Mouse (Mus musculus) G1E (cell line): ENCODE measurements around the gene Prelid3b. TPM values are rescaled to one million over a fixed set of nuclear protein-coding genes. Genes with fewer than 3 reads are reported as not detected.
A peak's percentile ranks its signal among the peaks of the same experiment; 100 is the strongest.

Source experiments
- ATAC-seq: 2 replicates; pipeline ENCODE4 v1.8.0; 2016; ENCODE audit warnings: mild to moderate bottlenecking; ENCODE audit not compliant: insufficient number of reproducible peaks, poor library complexity, low FRiP score, severe bottlenecking; ENCODE audit errors: extremely low read depth
- DNase-seq: peaks from one replicate; pipeline ENCODE4 v3.0.0; 2012; ENCODE audit warnings: low spot score
- H3K27me3 ChIP-seq: 2 replicates; pipeline ENCODE4 v1.6.1; 2012; ENCODE audit warnings: mild to moderate bottlenecking, low read length, inconsistent platforms; ENCODE audit not compliant: insufficient read depth
- H3K36me3 ChIP-seq: replicated peaks from 2 replicates; pipeline ENCODE3; 2012; ENCODE audit warnings: mild to moderate bottlenecking, inconsistent platforms
- H3K4me1 ChIP-seq: 2 replicates; pipeline ENCODE4 v1.6.1; 2012; ENCODE audit warnings: low read depth, low read length, inconsistent platforms, mixed read lengths; ENCODE audit not compliant: insufficient read depth
- H3K4me3 ChIP-seq: 2 replicates; pipeline ENCODE4 v1.5.1; 2012; ENCODE audit warnings: low read depth, mild to moderate bottlenecking, inconsistent platforms, low read length, moderate library complexity, mixed read lengths
- H3K9me3 ChIP-seq: replicated peaks from 2 replicates; pipeline ENCODE4 v1.6.1; 2012; ENCODE audit warnings: inconsistent platforms
- CTCF ChIP-seq: IDR thresholded peaks from 2 replicates; pipeline ENCODE4 v1.5.1; 2012; ENCODE audit warnings: low read depth, low read length, inconsistent platforms, mixed read lengths
- GATA1 ChIP-seq: IDR thresholded peaks from 2 replicates; pipeline ENCODE4 v1.6.1; 2012; ENCODE audit warnings: borderline replicate concordance, low read length, inconsistent platforms, mixed read lengths
- GATA2 ChIP-seq: IDR thresholded peaks from 2 replicates; pipeline ENCODE4 v1.6.1; 2012; ENCODE audit warnings: low read depth, low read length, inconsistent platforms, borderline replicate concordance
- POLR2AphosphoS5 ChIP-seq: IDR thresholded peaks from 2 replicates; pipeline ENCODE4 v1.6.1; 2012; ENCODE audit warnings: low read depth, low read length, inconsistent platforms; ENCODE audit not compliant: insufficient replicate concordance
- TAL1 ChIP-seq: conservative IDR thresholded peaks from 2 replicates; pipeline ENCODE4 v1.6.1; 2012; ENCODE audit warnings: low read depth, low read length, inconsistent platforms, mixed read lengths
- polyA plus RNA-seq: library from polyadenylated mRNA; stranded (reverse); fragments of >175 nt; gene quantifications from 2 replicates; pipeline ENCODE4 v1.2.3, GENCODE M21; 2012
- total RNA-seq, 2 experiments: library from RNA; stranded (forward) in 1 of 2; stranded (reverse) in 1 of 2; fragments of 200-1000 nt in 1 of 2; fragments of >200 nt in 1 of 2; fragmentation: Nextera tagmentation in 1 of 2; gene quantifications; 2 replicates each; pipeline ENCODE4 v1.2.3; 2014 to 2017

Prelid3b gene
- total and polyA plus RNA-seq, 3 experiments = 57.8 to 165 (median 88.7) TPM

DNA sequence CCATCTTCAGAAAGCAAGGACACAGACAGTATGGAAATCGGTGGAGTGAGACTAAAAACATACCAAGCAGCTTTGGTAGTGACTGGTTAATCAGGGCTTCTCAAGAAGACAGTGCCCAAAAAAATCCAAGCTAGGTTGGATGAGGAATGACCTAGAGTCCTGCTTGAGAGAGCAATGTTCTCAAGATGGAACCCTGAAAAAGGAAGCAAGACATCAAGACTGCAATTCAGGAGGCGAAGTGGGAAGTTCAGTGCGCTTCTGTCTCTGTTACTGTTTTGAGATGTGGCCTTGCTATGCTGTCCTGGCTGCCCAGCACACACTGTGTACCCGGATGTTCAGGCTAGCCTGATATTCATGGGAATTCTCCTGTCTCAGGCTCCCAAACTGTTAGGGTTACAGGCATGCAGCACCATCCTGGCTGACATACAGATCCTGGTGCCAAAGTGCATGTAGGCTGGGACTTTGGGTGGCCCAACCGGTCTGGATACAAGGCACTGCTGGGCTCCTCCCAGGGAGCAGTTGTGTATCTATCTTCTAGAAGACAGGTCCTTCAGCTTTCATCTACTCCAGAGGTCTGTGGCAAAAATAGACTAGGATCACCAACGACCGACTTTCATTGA is 2.0 kb downstream of the Prelid3b start:
- Histone ChIP-seq H3K4me3 (peak overlapping the region; percentile 62; the same call in 1 of the 2 replicates), H3K36me3 (peaks cover 60% of the 10 kb centered on the region), H3K4me1 (peaks cover 63% of the 10 kb centered on the region), H3K9me3 (no peaks in the 10 kb centered on the region), H3K27me3 (no peaks in the 10 kb centered on the region)
- ATAC-seq (no peak), DNase-seq (no peak)
- TF ChIP-seq TAL1 = no peak
- TF ChIP-seq POLR2AphosphoS5 = no peak
- no peak for TF ChIP-seq GATA1
- no peak for TF ChIP-seq GATA2
- no peak for TF ChIP-seq CTCF

DNA sequence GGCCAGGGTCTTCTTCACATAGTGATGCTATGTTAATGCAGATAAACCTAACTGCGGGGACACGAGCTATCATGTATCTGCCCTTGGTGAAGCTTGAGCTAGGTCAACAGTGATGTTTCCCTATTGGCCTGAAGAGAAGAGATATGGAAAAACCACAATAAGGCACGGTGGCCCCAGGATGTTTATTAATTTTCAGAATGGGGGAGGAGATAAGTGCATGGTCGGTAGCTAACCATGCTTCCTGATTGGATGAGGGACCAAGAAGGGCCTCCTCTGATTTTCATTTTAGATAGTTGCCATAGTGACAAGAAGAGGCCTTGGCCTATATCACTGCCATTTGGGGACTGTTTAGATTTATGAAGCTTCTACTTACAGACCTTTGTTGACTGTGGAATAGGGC is 2.5 kb downstream of the Prelid3b start:
- TF ChIP-seq GATA1 (no peak), TAL1 (peak; percentile 53)
- DNase-seq = peak; percentile 74
- H3K36me3 ChIP-seq = peaks cover 65% of the 10 kb centered on the region
- peak; percentile 77 for ATAC-seq
- H3K27me3 ChIP-seq = no peaks in the 10 kb centered on the region
- H3K4me1 ChIP-seq = peaks cover 66% of the 10 kb centered on the region
- peak overlapping the region; percentile 40; the same call in 1 of the 2 replicates for H3K4me3 ChIP-seq
- no peaks in the 10 kb centered on the region for H3K9me3 ChIP-seq

DNA sequence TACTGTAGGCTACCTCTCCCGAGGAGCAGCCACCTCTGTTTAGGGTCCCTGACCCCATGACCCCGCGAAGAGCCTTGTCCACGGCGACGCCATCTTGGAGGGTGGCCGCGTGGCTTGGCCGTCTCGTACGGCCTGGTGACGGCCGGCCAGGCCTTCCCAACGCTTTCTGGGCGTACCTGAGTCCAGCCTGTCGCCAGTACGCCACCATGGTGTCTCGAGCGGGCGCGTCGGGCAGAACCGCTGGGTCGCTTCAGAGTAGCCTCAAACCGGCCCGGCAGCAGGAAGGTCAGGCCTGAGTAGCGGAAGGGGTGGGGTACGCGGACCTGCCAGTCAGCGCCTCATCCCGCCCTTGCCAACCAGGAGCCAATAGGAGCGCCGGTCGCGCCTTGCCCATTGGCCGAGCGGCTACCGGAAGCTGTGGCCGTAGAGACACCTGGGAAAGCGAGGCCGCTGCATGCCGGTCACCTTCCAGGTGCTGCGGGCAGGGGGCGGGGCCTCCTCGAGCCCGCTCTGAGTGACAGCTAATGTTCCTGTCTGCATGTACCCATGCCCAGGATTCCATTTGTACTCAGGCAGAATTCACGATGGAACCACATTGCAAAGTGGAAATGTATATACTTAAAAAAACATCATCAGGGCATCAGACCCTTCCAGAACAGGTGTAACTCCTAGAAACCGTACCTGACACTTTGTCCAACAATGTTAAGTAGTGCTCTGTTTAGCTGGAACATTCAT is 8.9 kb downstream of the Prelid3b start, which contains the start of gene Atp5e:
TSS of gene Atp5e (minus strand) at position 317 of the 735 bp plus-strand sequence.
- peak; percentile 99 for ATAC-seq
- Histone ChIP-seq H3K4me3 (peak within 1 kb of the TSS; percentile 79), H3K27me3 (no peaks in the 10 kb centered on the region), H3K36me3 (peaks cover 95% of the 10 kb centered on the region), H3K9me3 (no peaks in the 10 kb centered on the region), H3K4me1 (peaks cover 57% of the 10 kb centered on the region)
- peak; percentile 96 for DNase-seq
- TF ChIP-seq CTCF (no peak), GATA1 (no peak), POLR2AphosphoS5 (no peak), TAL1 (no peak), GATA2 (no peak)

DNA sequence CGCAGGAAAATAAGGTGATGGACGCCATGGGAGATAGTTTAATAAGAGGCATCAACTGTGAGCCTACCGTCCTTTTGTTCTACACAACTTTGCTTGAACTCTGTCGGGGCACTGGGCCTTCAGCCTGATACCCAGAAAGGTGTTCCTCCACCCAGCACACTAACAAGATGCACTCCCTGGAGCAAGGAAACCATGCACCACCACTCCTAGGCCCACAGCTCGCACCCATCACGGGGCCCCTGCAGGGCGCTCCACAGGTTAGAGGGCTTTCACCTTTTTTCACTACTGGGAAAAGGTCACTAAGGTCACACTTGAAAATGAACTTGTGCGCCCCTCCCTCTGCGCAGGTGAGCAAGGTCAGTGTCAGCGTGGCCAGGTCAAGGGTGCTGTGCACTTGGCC is 9.5 kb downstream of the Prelid3b start:
- Histone ChIP-seq H3K4me1 (peaks cover 51% of the 10 kb centered on the region), H3K27me3 (no peaks in the 10 kb centered on the region), H3K9me3 (no peaks in the 10 kb centered on the region), H3K4me3 (peak overlapping the region; percentile 79), H3K36me3 (peaks cover 92% of the 10 kb centered on the region)
- DNase-seq (no peak), ATAC-seq (no peak)
- TF ChIP-seq POLR2AphosphoS5 (0 out of 2 replicates have a peak, but pooled peaks have one; percentile 69), CTCF (no peak), GATA1 (no peak)

DNA sequence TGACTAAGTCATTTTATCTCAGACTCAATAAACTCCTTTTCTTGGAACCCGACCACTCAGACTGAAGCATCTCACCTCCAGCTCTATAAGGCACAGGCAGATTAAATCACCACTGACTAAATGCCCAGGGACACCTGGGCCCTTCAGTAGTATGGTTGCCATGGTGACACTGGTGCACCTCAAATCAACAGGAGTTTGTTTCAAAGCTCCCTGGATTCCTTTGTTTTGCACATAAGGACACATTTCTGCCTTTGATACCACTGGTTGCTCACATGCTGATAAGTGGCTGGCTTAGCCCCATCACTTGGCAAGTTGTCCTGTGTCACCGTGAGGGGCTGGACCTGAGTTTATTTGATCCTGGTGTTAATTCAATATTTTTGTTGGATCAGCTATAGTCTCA is 13.5 kb downstream of the Prelid3b start:
- Histone ChIP-seq H3K27me3 (peaks cover 5% of the 10 kb centered on the region), H3K9me3 (no peaks in the 10 kb centered on the region), H3K36me3 (peaks cover 53% of the 10 kb centered on the region), H3K4me3 (no peak overlapping the region), H3K4me1 (peaks cover 33% of the 10 kb centered on the region)
- TF ChIP-seq POLR2AphosphoS5 (no peak), GATA1 (no peak), CTCF (no peak), GATA2 (no peak), TAL1 (no peak)
- no peak for ATAC-seq
- no peak for DNase-seq

DNA sequence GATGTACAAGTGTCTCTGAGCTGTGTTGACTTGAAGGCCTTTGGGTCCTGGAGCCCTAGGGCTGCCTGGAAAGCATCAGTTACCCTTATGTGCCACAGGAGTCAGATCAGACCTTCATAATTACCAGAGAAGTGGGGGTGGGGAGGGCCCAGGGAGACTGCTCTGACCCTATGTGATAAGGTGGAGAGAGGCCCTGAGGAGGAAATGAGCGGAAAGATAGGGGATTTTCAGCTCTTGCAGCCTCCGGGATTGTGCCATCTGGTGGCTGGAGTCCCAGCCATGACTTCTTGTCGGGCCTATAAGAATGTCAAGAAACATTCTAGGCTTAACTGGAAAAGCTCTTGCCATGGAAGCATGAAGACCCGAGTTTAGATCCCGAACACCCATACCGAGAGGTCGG is 19.2 kb downstream of the Prelid3b start:
- TF ChIP-seq GATA1 = no peak
- peak; percentile 68 for TF ChIP-seq TAL1
- TF ChIP-seq CTCF = no peak
- H3K4me1 ChIP-seq = peaks cover 33% of the 10 kb centered on the region
- peaks cover 10% of the 10 kb centered on the region for H3K27me3 ChIP-seq
- DNase-seq (peak; percentile 77), ATAC-seq (peak; percentile 93)
- no peak overlapping the region for H3K4me3 ChIP-seq
- peaks cover 2% of the 10 kb centered on the region for H3K36me3 ChIP-seq
- H3K9me3 ChIP-seq = no peaks in the 10 kb centered on the region
